Mouse (Mus musculus) ES-E14 (cell line): ENCODE measurements around the gene Rars. TPM values are rescaled to one million over a fixed set of nuclear protein-coding genes. Genes with fewer than 3 reads are reported as not detected.
"Not testable (repeated sequence)": the region's sequence is repeated elsewhere in the genome, so short reads cannot be mapped to it uniquely, and the experiment has no call there.

Source experiments
- DNase-seq: peaks from one replicate; pipeline ENCODE4 v3.0.0-alpha.2; 2013; ENCODE audit warnings: low read depth, low spot score
- H3K27ac ChIP-seq: 2 replicates; pipeline ENCODE4 v1.5.1; 2012; ENCODE audit warnings: low read depth, mild to moderate bottlenecking, low read length, moderate library complexity, mixed read lengths; ENCODE audit not compliant: poor library complexity, insufficient read depth, severe bottlenecking
- H3K36me3 ChIP-seq: 2 replicates; pipeline ENCODE4 v1.6.1; 2012; ENCODE audit warnings: mild to moderate bottlenecking, low read length, moderate library complexity, mixed read lengths; ENCODE audit not compliant: control insufficient read depth, poor library complexity, insufficient read depth, severe bottlenecking
- H3K4me1 ChIP-seq, 2 experiments: fragments of 150-350 bp in 1 of 2; sonication (generic) in 1 of 2; 2 replicates each; pipeline ENCODE4 v1.6.1; 2012; ENCODE audit warnings: low read length in 2 of 2, mild to moderate bottlenecking in 1 of 2, mixed read lengths in 1 of 2; ENCODE audit not compliant: control insufficient read depth in 2 of 2, insufficient read depth in 2 of 2, poor library complexity in 1 of 2
- H3K4me3 ChIP-seq, 2 experiments: fragments of 150-350 bp in 1 of 2; sonication (generic) in 1 of 2; 2 replicates each; pipeline ENCODE4 v1.5.1; 2012; ENCODE audit warnings: low read length in 2 of 2, low read depth in 1 of 2, mild to moderate bottlenecking in 1 of 2, mixed read lengths in 1 of 2; ENCODE audit not compliant: insufficient read depth in 1 of 2, poor library complexity in 1 of 2, severe bottlenecking in 1 of 2
- H3K9ac ChIP-seq: 2 replicates; pipeline ENCODE4 v1.6.1; 2012; ENCODE audit warnings: low read depth, mild to moderate bottlenecking, low read length, mixed read lengths; ENCODE audit not compliant: poor library complexity, insufficient read depth, severe bottlenecking
- H3K9me3 ChIP-seq: fragments of 150-350 bp; sonication (generic); 2 replicates; pipeline ENCODE4 v1.6.1; 2012; ENCODE audit warnings: low read depth, mild to moderate bottlenecking, low read length; ENCODE audit not compliant: control insufficient read depth, insufficient read depth
- CHD2 ChIP-seq: IDR thresholded peaks from 2 replicates; pipeline ENCODE4 v1.6.1; 2014; ENCODE audit warnings: mild to moderate bottlenecking, low read depth, low read length, inconsistent platforms
- HCFC1 ChIP-seq: IDR thresholded peaks from 2 replicates; pipeline ENCODE4 v1.6.1; 2012; ENCODE audit warnings: low read length, inconsistent platforms, borderline replicate concordance; ENCODE audit not compliant: insufficient read depth
- MAFK ChIP-seq: IDR thresholded peaks from 2 replicates; pipeline ENCODE4 v1.6.1; 2014; ENCODE audit warnings: mild to moderate bottlenecking, low read depth, low read length, inconsistent platforms; ENCODE audit not compliant: insufficient read depth
- ZC3H11A ChIP-seq: IDR thresholded peaks from 2 replicates; pipeline ENCODE4 v1.6.1; 2012; ENCODE audit warnings: low read depth, mild to moderate bottlenecking, inconsistent platforms, low read length, borderline replicate concordance
- ZNF384 ChIP-seq: IDR thresholded peaks from 2 replicates; pipeline ENCODE4 v1.6.1; 2012; ENCODE audit warnings: low read depth, low read length, inconsistent platforms
- in situ Hi-C, 2 experiments: fragments of 600-800 bp; cut with MboI; formaldehyde crosslinking; loops; one replicate each; pipeline ENCODE4 v1.15.1; 2025; ENCODE audit warnings: low sequenced_read_pairs in 2 of 2, inconsistent platforms in 1 of 2; ENCODE audit not compliant: unreplicated experiment in 2 of 2
- total RNA-seq: library from RNA; depleted of rRNA; stranded (reverse); fragments of 300-350 nt; gene quantifications from 2 replicates; pipeline ENCODE4 v1.2.3, GENCODE M21; 2012

Gene Rars
- total RNA-seq, 1 experiment, result 156 TPM

DNA sequence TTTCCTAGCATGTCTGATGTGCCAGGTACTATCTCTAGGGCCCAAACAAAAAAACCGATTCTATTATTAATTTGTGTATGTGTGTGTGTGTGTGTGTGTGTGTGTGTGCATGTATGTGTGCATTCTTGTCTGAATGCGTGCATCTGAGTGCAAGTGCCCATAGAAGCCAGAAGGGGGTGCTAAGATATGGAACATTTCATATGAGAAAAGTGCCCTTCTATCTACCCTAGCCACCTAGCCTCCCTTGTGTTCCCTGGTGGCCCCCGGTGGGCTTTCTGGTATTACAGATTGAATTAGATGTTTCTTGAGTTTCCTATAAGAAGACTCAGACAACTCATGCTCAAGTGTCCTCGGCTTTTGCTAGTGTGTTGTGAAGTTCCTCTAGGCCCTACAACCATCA lies 19.3 kb upstream of the Rars start:
- Histone ChIP-seq H3K4me1 (no peaks in the 10 kb centered on the region), H3K9me3 (no peaks in the 10 kb centered on the region), H3K36me3 (peaks cover 18% of the 10 kb centered on the region; the same call in 1 of the 2 replicates), H3K4me3 (no peak overlapping the region), H3K9ac (no peak overlapping the region), H3K27ac (no peak overlapping the region)
- no peak for DNase-seq
- TF ChIP-seq ZNF384 (no peak), HCFC1 (no peak), MAFK (no peak), CHD2 (no peak), ZC3H11A (no peak)
- in situ Hi-C loops, result loop anchor here (10.0 kb wide), 2 partner anchors 141 to 151 kb away; no protein-coding TSS in a partner anchor

DNA sequence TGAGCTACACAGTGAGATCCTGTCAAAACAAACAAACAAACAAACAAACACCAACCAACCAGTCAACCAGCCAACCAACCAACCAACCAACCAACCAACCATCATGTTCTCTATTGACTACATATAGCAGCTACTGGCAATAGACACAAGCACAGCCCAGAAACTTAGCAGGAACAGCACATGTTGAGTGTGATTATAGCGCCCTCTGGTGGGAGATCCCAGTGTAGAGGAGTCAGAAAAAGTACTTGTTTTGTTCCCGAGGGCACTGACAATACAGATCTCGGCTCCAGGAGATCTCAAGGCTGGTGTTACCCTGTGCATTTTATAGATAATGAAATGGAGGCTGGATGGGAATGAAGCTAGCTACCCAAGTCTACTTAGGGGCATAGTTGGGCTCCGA lies 18.4 kb upstream of the Rars start:
- in situ Hi-C loops, result loop anchor here (10.0 kb wide), 2 partner anchors 142 to 152 kb away; no protein-coding TSS in a partner anchor
- peak; percentile 83 for DNase-seq
- Histone ChIP-seq H3K27ac (no peak overlapping the region), H3K4me3 (no peak overlapping the region), H3K9me3 (no peaks in the 10 kb centered on the region), H3K36me3 (peaks cover 19% of the 10 kb centered on the region; the same call in 1 of the 2 replicates), H3K4me1 (no peaks in the 10 kb centered on the region), H3K9ac (no peak overlapping the region)
- no peak for TF ChIP-seq CHD2
- no peak for TF ChIP-seq ZNF384
- TF ChIP-seq ZC3H11A, result no peak
- no peak for TF ChIP-seq MAFK
- no peak for TF ChIP-seq HCFC1

DNA sequence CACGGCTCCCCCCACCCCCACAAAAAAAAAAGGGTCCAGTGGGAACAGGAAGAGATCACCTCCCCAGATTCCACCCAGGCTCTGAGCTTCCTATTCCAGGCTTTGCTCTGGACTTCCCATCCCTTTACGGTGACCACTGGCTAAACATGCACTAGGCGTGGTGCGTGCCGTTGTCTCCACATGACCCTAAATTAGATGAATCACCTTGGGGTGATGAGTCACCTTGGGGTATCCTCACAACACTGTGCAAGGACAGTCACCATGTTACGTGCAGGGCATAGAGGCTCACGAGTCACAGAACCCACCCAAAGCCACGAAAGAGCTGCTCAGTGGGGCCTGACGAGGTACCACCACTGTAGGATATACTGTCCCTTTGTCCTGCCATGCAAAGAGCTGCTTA lies 10.0 kb upstream of the Rars start:
- no peak for DNase-seq
- in situ Hi-C loops, result no loop called here
- H3K27ac ChIP-seq, result no peak overlapping the region
- peaks cover 14% of the 10 kb centered on the region; the same call in 1 of the 2 replicates for H3K36me3 ChIP-seq
- TF ChIP-seq ZNF384, result no peak
- no peak for TF ChIP-seq ZC3H11A
- TF ChIP-seq MAFK, result no peak
- TF ChIP-seq CHD2, result no peak
- no peak for TF ChIP-seq HCFC1
- H3K4me1 ChIP-seq, result peaks cover 0 to 11% of the 10 kb centered on the region in 2 experiments; a peak in 3 of 4 replicates
- no peaks in the 10 kb centered on the region for H3K9me3 ChIP-seq
- H3K4me3 ChIP-seq, result no peak overlapping the region
- H3K9ac ChIP-seq, result no peak overlapping the region

DNA sequence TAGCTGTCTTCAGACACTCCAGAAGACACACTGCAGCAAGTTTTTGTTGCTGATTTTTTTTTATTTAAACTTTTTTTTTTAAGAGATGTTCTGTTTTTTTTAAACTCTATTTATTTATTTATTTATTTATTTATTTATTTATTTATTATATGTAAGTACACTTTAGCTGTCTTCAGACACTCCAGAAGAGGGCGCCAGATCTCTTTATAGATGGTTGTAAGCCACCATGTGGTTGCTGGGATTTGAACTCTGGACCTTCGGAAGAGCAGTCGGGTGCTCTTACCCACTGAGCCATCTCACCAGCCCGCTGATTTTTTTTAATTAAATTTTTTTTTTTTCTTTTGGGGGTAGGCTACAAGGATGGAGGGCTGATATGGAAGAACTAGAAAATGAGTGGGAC lies 8.3 kb upstream of the Rars start:
- Histone ChIP-seq H3K4me1 (peaks cover 0 to 13% of the 10 kb centered on the region in 2 experiments; a peak in 3 of 4 replicates), H3K36me3 (peaks cover 19% of the 10 kb centered on the region; the same call in 1 of the 2 replicates)
- H3K27ac ChIP-seq, H3K9ac ChIP-seq, H3K4me3 ChIP-seq, DNase-seq, in situ Hi-C loops, H3K9me3 ChIP-seq: not testable (repeated sequence)

DNA sequence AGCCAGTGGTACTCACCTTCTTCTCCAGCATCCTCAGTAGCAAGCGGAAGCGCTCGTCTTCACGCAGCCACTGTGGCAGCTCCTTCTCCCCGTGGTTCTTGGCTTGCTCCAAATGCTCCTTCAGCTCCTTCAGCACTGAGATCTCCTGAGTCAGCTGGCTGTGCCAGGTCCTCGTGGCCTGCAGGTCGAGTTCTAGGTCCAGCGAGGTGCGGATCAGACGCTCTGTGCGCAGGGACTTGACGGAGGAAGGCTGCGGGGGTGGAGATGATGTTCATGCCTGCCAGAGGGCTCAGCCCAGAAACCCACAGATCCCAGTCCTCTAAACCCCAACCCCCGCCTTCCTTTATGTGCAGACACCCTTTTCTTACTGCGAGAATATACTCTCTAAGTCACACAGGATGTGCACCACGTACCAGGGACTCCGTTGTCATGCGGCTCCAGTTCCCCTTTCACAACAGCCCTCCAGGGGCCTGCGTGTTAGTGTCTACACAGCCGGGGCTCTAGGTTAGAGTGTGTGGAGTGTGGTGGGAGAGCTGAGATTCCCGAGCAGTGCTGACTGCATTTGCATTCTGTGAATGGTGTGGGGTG lies 7.5 kb upstream of the Rars start:
- in situ Hi-C loops, result no loop called here
- H3K4me1 ChIP-seq, result peaks cover 0 to 13% of the 10 kb centered on the region in 2 experiments; a peak in 3 of 4 replicates
- no peaks in the 10 kb centered on the region for H3K9me3 ChIP-seq
- H3K4me3 ChIP-seq, result peak overlapping the region; percentile 27 to 41; a peak in 2 of 4 replicates
- TF ChIP-seq ZC3H11A (no peak), ZNF384 (no peak), HCFC1 (no peak), CHD2 (no peak), MAFK (no peak)
- peaks cover 19% of the 10 kb centered on the region; the same call in 1 of the 2 replicates for H3K36me3 ChIP-seq
- peak overlapping the region; percentile 54 for H3K27ac ChIP-seq
- peak overlapping the region; percentile 13 for H3K9ac ChIP-seq
- DNase-seq, result no peak

DNA sequence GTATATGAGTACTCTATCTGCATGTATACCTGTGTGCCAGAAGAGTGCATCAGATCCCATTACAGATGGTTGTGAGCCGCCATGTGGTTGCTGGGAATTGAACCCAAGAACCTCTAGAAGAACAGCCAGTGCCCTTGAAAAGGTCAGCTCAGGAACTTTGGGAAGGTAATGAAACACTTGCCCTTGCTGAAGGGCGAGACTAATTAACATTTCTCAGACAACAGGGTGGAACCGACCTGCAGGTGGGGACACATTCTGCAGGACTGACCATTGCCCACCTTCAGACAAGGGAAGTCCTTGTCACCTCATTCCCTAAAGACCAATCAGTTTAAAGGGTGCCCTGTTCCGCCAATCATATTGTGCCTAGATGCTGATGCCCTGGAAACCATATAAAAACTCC lies 6.5 kb upstream of the Rars start:
- H3K4me3 ChIP-seq, H3K9ac ChIP-seq, H3K9me3 ChIP-seq, in situ Hi-C loops, DNase-seq: not testable (repeated sequence)
- peak overlapping the region; percentile 48 for H3K27ac ChIP-seq
- H3K4me1 ChIP-seq, result peaks cover 0 to 13% of the 10 kb centered on the region in 2 experiments; a peak in 3 of 4 replicates
- peaks cover 16% of the 10 kb centered on the region; the same call in 1 of the 2 replicates for H3K36me3 ChIP-seq
